Mouse (Mus musculus): ENCODE measurements at regions not wholly inside any gene's neighbourhood (a gene's known extent, or its start where the extent isn't known, plus 50 kb on each side); places are given as distances from the start of the nearest gene placed in this dataset.

- no peaks in the 10 kb centered on the region for H3K4me1 ChIP-seq (ENCODE audit: control insufficient read depth, insufficient read depth, low read length)
- H3K27me3 ChIP-seq (ENCODE audit: control insufficient read depth, insufficient read depth, low read length, poor library complexity, severe bottlenecking) = no peaks in the 10 kb centered on the region
- no peaks in the 10 kb centered on the region for H3K9me3 ChIP-seq (replicated peaks; ENCODE audit: control insufficient read depth, insufficient read depth, low read length, poor library complexity, severe bottlenecking)
- TF ChIP-seq CTCF (IDR thresholded peaks at IDR 0.05; ENCODE audit: low read depth, low read length) = no peak
- no peak for TF ChIP-seq EP300 (IDR thresholded peaks at IDR 0.05; ENCODE audit: insufficient read depth, low read depth, low read length)
- no peak for TF ChIP-seq POLR2A (IDR thresholded peaks at IDR 0.05; ENCODE audit: insufficient read depth, low read length)
- no peak overlapping the region for H3K27ac ChIP-seq (ENCODE audit: insufficient read depth, low read length)
- no peak overlapping the region for H3K9ac ChIP-seq (ENCODE audit: low read depth, poor library complexity, severe bottlenecking)
- no peaks in the 10 kb centered on the region for H3K36me3 ChIP-seq (ENCODE audit: control insufficient read depth, insufficient read depth, low read length, poor library complexity, severe bottlenecking)
- no peak overlapping the region for H3K4me3 ChIP-seq (ENCODE audit: low read depth, low read length)
Measured at GRCm38 (mm10) chr14:25226840-25227506, 232.0 kb upstream of the Zmiz1 start.

- Histone ChIP-seq H3K9me3 (replicated peaks; ENCODE audit: control insufficient read depth, insufficient read depth, low read length, poor library complexity, severe bottlenecking) (no peaks in the 10 kb centered on the region), H3K27me3 (ENCODE audit: control insufficient read depth, insufficient read depth, low read length, poor library complexity, severe bottlenecking) (no peaks in the 10 kb centered on the region), H3K36me3 (ENCODE audit: control insufficient read depth, insufficient read depth, low read length, poor library complexity, severe bottlenecking) (no peaks in the 10 kb centered on the region), H3K27ac (ENCODE audit: insufficient read depth, low read length) (no peak overlapping the region), H3K4me1 (ENCODE audit: control insufficient read depth, insufficient read depth, low read length) (no peaks in the 10 kb centered on the region), H3K4me3 (ENCODE audit: low read depth, low read length) (no peak overlapping the region), H3K9ac (ENCODE audit: low read depth, poor library complexity, severe bottlenecking) (no peak overlapping the region)
- TF ChIP-seq POLR2A (IDR thresholded peaks at IDR 0.05; ENCODE audit: insufficient read depth, low read length) (no peak), CTCF (IDR thresholded peaks at IDR 0.05; ENCODE audit: low read depth, low read length) (no peak), EP300 (IDR thresholded peaks at IDR 0.05; ENCODE audit: insufficient read depth, low read depth, low read length) (no peak)
Measured at GRCm38 (mm10) chr14:25228321-25229047, 230.5 kb upstream of the Zmiz1 start.

- Histone ChIP-seq H3K36me3 (ENCODE audit: control insufficient read depth, insufficient read depth, low read length, poor library complexity, severe bottlenecking) (no peaks in the 10 kb centered on the region), H3K27me3 (ENCODE audit: control insufficient read depth, insufficient read depth, low read length, poor library complexity, severe bottlenecking) (no peaks in the 10 kb centered on the region), H3K4me3 (ENCODE audit: low read depth, low read length) (no peak overlapping the region), H3K9ac (ENCODE audit: low read depth, poor library complexity, severe bottlenecking) (no peak overlapping the region), H3K27ac (ENCODE audit: insufficient read depth, low read length) (no peak overlapping the region), H3K9me3 (replicated peaks; ENCODE audit: control insufficient read depth, insufficient read depth, low read length, poor library complexity, severe bottlenecking) (no peaks in the 10 kb centered on the region), H3K4me1 (ENCODE audit: control insufficient read depth, insufficient read depth, low read length) (no peaks in the 10 kb centered on the region)
- TF ChIP-seq EP300 (IDR thresholded peaks at IDR 0.05; ENCODE audit: insufficient read depth, low read depth, low read length) (no peak), POLR2A (IDR thresholded peaks at IDR 0.05; ENCODE audit: insufficient read depth, low read length) (no peak), CTCF (IDR thresholded peaks at IDR 0.05; ENCODE audit: low read depth, low read length) (no peak)
Measured at GRCm38 (mm10) chr14:25229569-25229968, 229.4 kb upstream of the Zmiz1 start.

- Histone ChIP-seq H3K36me3 (ENCODE audit: control insufficient read depth, insufficient read depth, low read length, poor library complexity, severe bottlenecking) (no peaks in the 10 kb centered on the region), H3K4me3 (ENCODE audit: low read depth, low read length) (no peak overlapping the region), H3K9ac (ENCODE audit: low read depth, poor library complexity, severe bottlenecking) (no peak overlapping the region), H3K9me3 (replicated peaks; ENCODE audit: control insufficient read depth, insufficient read depth, low read length, poor library complexity, severe bottlenecking) (no peaks in the 10 kb centered on the region), H3K27ac (ENCODE audit: insufficient read depth, low read length) (no peak overlapping the region), H3K4me1 (ENCODE audit: control insufficient read depth, insufficient read depth, low read length) (no peaks in the 10 kb centered on the region), H3K27me3 (ENCODE audit: control insufficient read depth, insufficient read depth, low read length, poor library complexity, severe bottlenecking) (no peaks in the 10 kb centered on the region)
- no peak for TF ChIP-seq EP300 (IDR thresholded peaks at IDR 0.05; ENCODE audit: insufficient read depth, low read depth, low read length)
- no peak for TF ChIP-seq POLR2A (IDR thresholded peaks at IDR 0.05; ENCODE audit: insufficient read depth, low read length)
- TF ChIP-seq CTCF (IDR thresholded peaks at IDR 0.05; ENCODE audit: low read depth, low read length) = no peak
Measured at GRCm38 (mm10) chr14:25231881-25232280, 227.1 kb upstream of the Zmiz1 start.

GRCm38 (mm10) chr14:25236421-25236973, 222.5 kb upstream of the Zmiz1 start:
- no peak overlapping the region for H3K9ac ChIP-seq (ENCODE audit: low read depth, poor library complexity, severe bottlenecking)
- no peak overlapping the region for H3K27ac ChIP-seq (ENCODE audit: insufficient read depth, low read length)
- no peak for TF ChIP-seq EP300 (IDR thresholded peaks at IDR 0.05; ENCODE audit: insufficient read depth, low read depth, low read length)
- no peak for TF ChIP-seq CTCF (IDR thresholded peaks at IDR 0.05; ENCODE audit: low read depth, low read length)
- TF ChIP-seq POLR2A (IDR thresholded peaks at IDR 0.05; ENCODE audit: insufficient read depth, low read length) = no peak
- H3K27me3 ChIP-seq (ENCODE audit: control insufficient read depth, insufficient read depth, low read length, poor library complexity, severe bottlenecking) = no peaks in the 10 kb centered on the region
- no peaks in the 10 kb centered on the region for H3K4me1 ChIP-seq (ENCODE audit: control insufficient read depth, insufficient read depth, low read length)
- no peaks in the 10 kb centered on the region for H3K9me3 ChIP-seq (replicated peaks; ENCODE audit: control insufficient read depth, insufficient read depth, low read length, poor library complexity, severe bottlenecking)
- H3K36me3 ChIP-seq (ENCODE audit: control insufficient read depth, insufficient read depth, low read length, poor library complexity, severe bottlenecking) = no peaks in the 10 kb centered on the region
- H3K4me3 ChIP-seq (ENCODE audit: low read depth, low read length) = no peak overlapping the region
